Mouse (Mus musculus) CH12.LX (cell line): ENCODE data around the gene Gm18596. TPM values are rescaled to one million over a fixed set of nuclear protein-coding genes. Genes with fewer than 3 reads are reported as not detected.
"Not testable (repeated sequence)": the region's sequence is repeated elsewhere in the genome, so short reads cannot be mapped to it uniquely, and the experiment has no call there.

Experiments
- DNase-seq: peaks from one replicate; pipeline ENCODE4 v3.0.0-alpha.2; 2013; ENCODE audit errors: extremely low read depth
- H3K27ac ChIP-seq: 2 replicates; pipeline ENCODE4 v1.5.1; 2012; ENCODE audit warnings: low read depth, mild to moderate bottlenecking, control low read depth, moderate library complexity; ENCODE audit not compliant: insufficient read depth
- H3K27me3 ChIP-seq: replicated peaks from 2 replicates; pipeline ENCODE3; 2012; ENCODE audit warnings: inconsistent platforms
- H3K36me3 ChIP-seq, 2 experiments: replicated peaks in 1 of 2; 2 replicates each; pipeline versions ENCODE3 to v1.6.1; 2012; ENCODE audit warnings: inconsistent platforms in 1 of 2, low read length in 1 of 2, mild to moderate bottlenecking in 1 of 2, mixed read lengths in 1 of 2, moderate library complexity in 1 of 2; ENCODE audit not compliant: control insufficient read depth in 1 of 2, insufficient read depth in 1 of 2
- H3K4me1 ChIP-seq, 2 experiments: 2 replicates each; pipeline ENCODE4 v1.6.1; 2012; ENCODE audit warnings: inconsistent platforms in 1 of 2, moderate library complexity in 1 of 2; ENCODE audit not compliant: insufficient read depth in 2 of 2, control insufficient read depth in 1 of 2
- H3K4me2 ChIP-seq: 2 replicates; pipeline ENCODE4 v1.6.1; 2012; ENCODE audit warnings: low read depth, mild to moderate bottlenecking, control low read depth; ENCODE audit not compliant: poor library complexity, insufficient read depth, severe bottlenecking
- H3K4me3 ChIP-seq, 3 experiments: fragments of 150-350 bp in 1 of 3; sonication (generic) in 1 of 3; replicated peaks in 1 of 3; 2 replicates each; pipeline versions ENCODE3 to v1.5.1; 2011 to 2012; ENCODE audit warnings: low read depth in 2 of 3, low read length in 2 of 3, mild to moderate bottlenecking in 2 of 3, moderate library complexity in 2 of 3, control low read depth in 1 of 3, improper control_type of control experiment in 1 of 3, inconsistent platforms in 1 of 3, mixed read lengths in 1 of 3; ENCODE audit not compliant: poor library complexity in 1 of 3
- H3K79me2 ChIP-seq: replicated peaks from 2 replicates; pipeline ENCODE4 v1.6.1; 2012; ENCODE audit warnings: mild to moderate bottlenecking, moderate library complexity; ENCODE audit not compliant: control insufficient read depth, poor library complexity, insufficient read depth, severe bottlenecking; ENCODE audit errors: extremely low read depth
- H3K9ac ChIP-seq: 2 replicates; pipeline ENCODE4 v1.6.1; 2012; ENCODE audit warnings: low read depth, mild to moderate bottlenecking, control low read depth, moderate library complexity; ENCODE audit not compliant: insufficient read depth
- H3K9me3 ChIP-seq: replicated peaks from 2 replicates; pipeline ENCODE3; 2012; ENCODE audit warnings: low read length, inconsistent platforms, mixed read lengths
- CHD2 ChIP-seq: IDR thresholded peaks from 2 replicates; pipeline ENCODE4 v1.6.1; 2011; ENCODE audit warnings: low read length, improper control_type of control experiment
- CTCF ChIP-seq, 2 experiments: IDR thresholded peaks in 1 of 2; conservative IDR thresholded peaks in 1 of 2; 2 replicates each; pipeline ENCODE4 v1.5.1; 2011 to 2012; ENCODE audit warnings: low read depth in 2 of 2, low read length in 2 of 2, improper control_type of control experiment in 1 of 2, inconsistent platforms in 1 of 2, mild to moderate bottlenecking in 1 of 2, moderate library complexity in 1 of 2
- EP300 ChIP-seq: IDR thresholded peaks from 2 replicates; pipeline ENCODE4 v1.6.1; 2011; ENCODE audit warnings: low read length, improper control_type of control experiment
- IRF4 ChIP-seq: IDR thresholded peaks from 2 replicates; pipeline ENCODE4 v1.6.1; 2014; ENCODE audit warnings: low read depth, mild to moderate bottlenecking, inconsistent platforms, low read length, improper control_type of control experiment
- JUN ChIP-seq: IDR thresholded peaks from 2 replicates; pipeline ENCODE4 v1.6.1; 2011; ENCODE audit warnings: low read depth, mild to moderate bottlenecking, low read length, improper control_type of control experiment, moderate library complexity; ENCODE audit not compliant: insufficient read depth
- NRF1 ChIP-seq: IDR thresholded peaks from 2 replicates; pipeline ENCODE4 v1.6.1; 2014; ENCODE audit warnings: low read depth, mild to moderate bottlenecking, inconsistent platforms, low read length, improper control_type of control experiment, moderate library complexity
- RAD21 ChIP-seq: IDR thresholded peaks from 2 replicates; pipeline ENCODE4 v1.6.1; 2011; ENCODE audit warnings: low read depth, mild to moderate bottlenecking, low read length, improper control_type of control experiment, moderate library complexity
- SMC3 ChIP-seq: IDR thresholded peaks from 2 replicates; pipeline ENCODE4 v1.6.1; 2011; ENCODE audit warnings: low read depth, low read length, improper control_type of control experiment
- dilution Hi-C: fragments of 300-500 bp; cut with MboI; formaldehyde crosslinking; loops from 2 replicates; pipeline ENCODE4 v1.14.3; 2020; ENCODE audit warnings: low sequenced_read_pairs; ENCODE audit not compliant: extremely low pct_unique_long_range_greater_than_20kb, extremely low pct_ligation_motif_present
- in situ Hi-C: fragments of 300-500 bp; cut with MboI; formaldehyde crosslinking; loops from 3 replicates; pipeline ENCODE4 v1.14.3; 2019; ENCODE audit warnings: low sequenced_read_pairs, low pct_ligation_motif_present, low pct_unique_long_range_greater_than_20kb, mixed read lengths
- polyA plus RNA-seq: library from polyadenylated mRNA; unstranded; fragments of >175 nt; gene quantifications from 2 replicates; pipeline ENCODE4 v1.2.1, GENCODE M21; 2012; ENCODE audit warnings: low read depth; ENCODE audit not compliant: insufficient read length
- total RNA-seq, 2 experiments: library from RNA; depleted of rRNA; stranded (reverse); fragments of 300-350 nt in 1 of 2; fragments of >200 nt in 1 of 2; gene quantifications; 2 replicates each; pipeline ENCODE4 v1.2.3; 2012 to 2014

Gm18596 gene
- total and polyA plus RNA-seq, 3 experiments = not detected

DNA sequence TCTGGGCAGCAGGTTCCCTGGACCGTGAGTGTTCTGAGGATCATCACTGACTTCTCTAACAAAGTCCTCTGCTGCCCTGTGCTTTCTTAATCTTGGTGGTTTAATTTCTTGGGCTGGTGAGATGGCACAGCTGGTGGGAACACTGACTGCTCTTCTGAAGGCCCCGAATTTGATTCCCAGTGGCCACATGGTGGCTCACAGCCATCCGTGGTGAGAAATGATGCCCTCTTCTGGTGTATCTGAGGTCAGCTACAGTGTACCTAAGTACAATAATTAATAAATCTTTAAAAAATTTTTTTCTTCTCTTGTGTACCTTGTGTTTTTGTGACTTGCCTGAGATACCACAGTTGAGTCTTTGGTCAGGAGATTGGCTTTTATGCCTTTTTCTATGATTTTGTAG is 9.9 kb upstream of the Gm18596 start:
- dilution Hi-C loops, H3K79me2 ChIP-seq, H3K4me2 ChIP-seq, H3K27ac ChIP-seq, H3K4me1 ChIP-seq, H3K4me3 ChIP-seq, in situ Hi-C loops, H3K9ac ChIP-seq, H3K36me3 ChIP-seq: not testable (repeated sequence)
- peaks cover 23% of the 10 kb centered on the region for H3K27me3 ChIP-seq
- peaks cover 16% of the 10 kb centered on the region for H3K9me3 ChIP-seq
- TF ChIP-seq RAD21 (peak; percentile 13), CTCF (conservative IDR thresholded peaks at IDR 0.05 in 1 of 2, IDR thresholded peaks at IDR 0.05 in 1 of 2; ENCODE audit: low read depth in 2 of 2, low read length in 2 of 2) (peak in 1 of 2 experiments; percentile 71; a peak in 2 of 4 replicates), SMC3 (peak; percentile 54)
- peak; percentile 15 for DNase-seq

DNA sequence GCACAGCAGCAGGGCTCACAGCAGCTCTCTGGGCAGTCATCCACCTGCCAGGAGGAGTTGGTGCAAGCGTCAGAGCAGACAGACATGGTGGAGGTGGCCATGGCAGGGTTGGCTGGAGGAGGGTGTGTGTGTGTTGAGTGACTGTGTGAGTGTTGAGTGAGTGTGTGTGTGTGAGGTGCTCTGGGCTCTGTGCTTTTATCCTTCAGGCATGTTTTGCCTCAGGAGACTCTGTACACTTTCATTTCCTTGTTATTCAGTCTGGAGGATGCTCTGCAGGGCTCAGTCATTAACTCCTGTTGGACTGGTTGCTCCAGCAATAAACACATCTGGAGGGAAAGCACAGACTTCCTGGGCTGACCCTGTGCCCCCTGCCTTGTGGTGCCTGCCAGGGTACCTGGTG is 8.8 kb upstream of the Gm18596 start, which contains the start of gene Gm9736:
TSS of gene Gm9736 (minus strand) at position 101 of the 400 bp plus-strand sequence.
- H3K27ac ChIP-seq, H3K4me2 ChIP-seq, H3K9ac ChIP-seq, DNase-seq, in situ Hi-C loops, H3K4me1 ChIP-seq, dilution Hi-C loops, H3K79me2 ChIP-seq, H3K36me3 ChIP-seq, H3K4me3 ChIP-seq: not testable (repeated sequence)
- H3K27me3 ChIP-seq = peaks cover 19% of the 10 kb centered on the region
- H3K9me3 ChIP-seq = peaks cover 18% of the 10 kb centered on the region

DNA sequence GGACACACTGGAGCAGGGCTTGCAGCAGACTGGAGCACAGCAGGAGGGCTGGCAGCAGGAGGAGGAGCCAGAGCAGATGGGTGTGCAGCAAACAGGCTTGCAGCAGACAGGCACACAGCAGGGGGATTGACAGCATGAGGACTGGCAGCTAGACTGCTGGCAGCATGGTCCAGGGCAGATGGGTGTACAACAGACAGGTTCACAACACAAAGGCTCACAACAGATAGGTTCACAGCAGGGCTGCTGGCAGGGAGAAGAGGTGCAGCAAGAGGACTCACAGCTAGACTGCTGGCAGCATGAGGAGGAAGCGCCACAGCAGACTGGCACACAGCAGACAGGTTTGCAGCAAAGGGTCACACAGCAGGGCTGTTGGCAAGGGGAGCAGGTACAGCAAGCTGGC is 8.2 kb upstream of the Gm18596 start:
- H3K27me3 ChIP-seq = peaks cover 20% of the 10 kb centered on the region
- H3K9ac ChIP-seq, H3K27ac ChIP-seq, H3K4me2 ChIP-seq, DNase-seq, in situ Hi-C loops, H3K79me2 ChIP-seq, H3K4me3 ChIP-seq, H3K36me3 ChIP-seq, dilution Hi-C loops, H3K4me1 ChIP-seq: not testable (repeated sequence)
- peaks cover 18% of the 10 kb centered on the region for H3K9me3 ChIP-seq

DNA sequence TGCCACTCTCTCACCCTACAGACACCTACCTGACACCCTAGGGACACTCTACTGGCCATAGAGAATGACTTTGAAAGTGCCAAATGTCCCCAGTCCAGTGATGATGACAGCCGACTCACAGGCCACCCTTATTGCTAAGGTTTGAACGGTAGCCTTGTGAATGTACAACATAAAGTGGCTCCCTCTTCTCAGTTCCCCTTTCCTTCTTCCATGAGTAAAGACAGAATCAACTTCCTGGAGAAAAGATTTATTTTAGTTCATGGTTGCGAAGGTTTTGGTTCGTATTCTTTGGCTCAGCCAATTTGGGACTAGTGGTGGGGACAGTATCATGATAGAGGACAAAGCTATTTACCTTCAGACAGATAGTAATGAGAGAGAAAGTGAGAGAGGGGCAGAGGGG is 3.5 kb downstream of the Gm18596 start:
- in situ Hi-C loops = no loop called here
- dilution Hi-C loops = no loop called here

More for the DNA sequence above, 3.5 kb downstream of the Gm18596 start:
- Histone ChIP-seq H3K9me3 (peaks cover 11% of the 10 kb centered on the region), H3K27ac (no peak overlapping the region), H3K9ac (no peak overlapping the region), H3K79me2 (no peaks in the 10 kb centered on the region), H3K27me3 (peaks cover 47% of the 10 kb centered on the region), H3K4me1 (peaks cover 0 to 5% of the 10 kb centered on the region in 2 experiments; a peak in 2 of 4 replicates)
- no peak for DNase-seq
- TF ChIP-seq IRF4 (peak; percentile 57), JUN (no peak), CHD2 (no peak), EP300 (peak; percentile 60), NRF1 (no peak)
- TF ChIP-seq, all 38 proteins: peak for 2
- no peak overlapping the region for H3K4me3 ChIP-seq
- peak overlapping the region; percentile 37; the same call in 1 of the 2 replicates for H3K4me2 ChIP-seq
- H3K36me3 ChIP-seq = no peaks in the 10 kb centered on the region
